Mouse (Mus musculus): ENCODE data around the gene Pax7.

The Pax7 gene

DNA sequence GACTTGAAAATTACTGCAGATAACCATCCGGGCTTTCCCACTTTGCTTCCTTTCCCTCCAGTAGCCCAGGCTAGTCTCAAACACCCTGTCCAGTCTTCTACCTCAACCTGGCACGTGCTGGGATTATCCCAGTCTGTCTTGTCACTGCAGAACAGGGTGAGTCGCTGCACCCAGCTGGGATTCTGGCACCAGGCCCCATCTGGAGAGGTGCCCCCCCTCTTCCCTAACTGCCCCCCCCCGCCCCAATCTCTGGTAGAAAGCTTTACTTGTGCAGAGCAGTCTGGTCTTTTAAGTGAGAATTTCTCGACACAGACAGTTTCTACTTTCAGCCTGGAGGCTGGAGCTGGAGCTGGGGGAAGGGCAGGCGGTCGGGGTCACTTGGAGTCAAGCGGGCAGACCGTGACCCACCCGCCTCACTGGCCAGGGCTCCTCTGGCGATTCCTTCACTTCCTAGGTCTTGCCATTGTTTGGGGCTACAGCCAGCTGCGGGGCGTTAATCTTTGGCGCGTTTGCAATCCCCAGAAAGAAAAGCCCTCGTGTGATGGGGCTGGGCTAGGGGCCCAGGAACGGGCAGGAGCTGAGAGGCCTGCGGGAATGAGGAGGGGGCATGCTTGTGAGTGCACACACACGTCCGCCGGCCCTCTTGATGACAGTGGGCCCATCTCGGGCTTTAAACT, 22.4 kb downstream of the Pax7 start:
- peak; percentile 71 for DNase-seq

DNA sequence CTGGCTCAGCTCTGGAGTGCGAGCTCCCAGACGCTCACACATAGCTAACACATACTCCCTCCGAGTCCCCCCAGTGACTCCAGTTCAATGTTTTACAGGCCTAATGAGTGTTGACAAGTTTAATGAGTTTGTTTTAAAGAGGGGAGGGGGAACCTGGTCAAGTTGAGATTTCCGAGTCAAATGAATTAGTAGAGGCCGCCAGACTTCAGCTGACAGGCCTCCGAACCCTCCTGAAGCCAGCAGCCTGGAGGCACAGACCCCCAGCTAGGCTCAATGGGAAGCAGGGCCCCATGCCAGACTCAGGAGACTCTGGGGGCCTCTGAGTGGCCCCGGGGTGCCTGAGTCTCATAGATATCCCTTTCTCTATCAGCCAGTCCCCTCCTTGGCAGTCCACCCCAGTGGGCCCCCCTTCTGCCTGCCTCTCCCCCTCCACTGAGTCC, 23.9 kb downstream of the Pax7 start:
- peak; percentile 84 for DNase-seq

DNA sequence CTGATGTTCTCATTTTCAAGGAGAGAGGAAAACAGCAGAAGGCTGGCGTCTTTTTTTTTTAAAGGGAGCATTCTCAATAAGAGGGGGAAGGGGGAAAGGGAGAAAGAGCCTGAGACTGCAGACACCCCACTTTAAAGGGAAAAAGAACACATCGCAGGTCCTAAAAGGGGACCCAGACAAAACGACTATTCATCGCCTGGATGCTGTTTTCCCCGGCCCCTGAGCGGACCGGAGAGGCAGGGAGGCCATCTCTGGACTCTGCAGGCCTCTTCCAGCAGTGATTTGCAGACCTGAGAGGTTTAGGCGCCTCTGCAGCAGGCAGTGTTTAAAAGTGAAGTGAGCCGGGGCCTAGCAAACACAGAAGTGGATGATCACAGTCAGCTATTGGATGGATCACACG, 25.5 kb downstream of the Pax7 start:
- no peak for DNase-seq

DNA sequence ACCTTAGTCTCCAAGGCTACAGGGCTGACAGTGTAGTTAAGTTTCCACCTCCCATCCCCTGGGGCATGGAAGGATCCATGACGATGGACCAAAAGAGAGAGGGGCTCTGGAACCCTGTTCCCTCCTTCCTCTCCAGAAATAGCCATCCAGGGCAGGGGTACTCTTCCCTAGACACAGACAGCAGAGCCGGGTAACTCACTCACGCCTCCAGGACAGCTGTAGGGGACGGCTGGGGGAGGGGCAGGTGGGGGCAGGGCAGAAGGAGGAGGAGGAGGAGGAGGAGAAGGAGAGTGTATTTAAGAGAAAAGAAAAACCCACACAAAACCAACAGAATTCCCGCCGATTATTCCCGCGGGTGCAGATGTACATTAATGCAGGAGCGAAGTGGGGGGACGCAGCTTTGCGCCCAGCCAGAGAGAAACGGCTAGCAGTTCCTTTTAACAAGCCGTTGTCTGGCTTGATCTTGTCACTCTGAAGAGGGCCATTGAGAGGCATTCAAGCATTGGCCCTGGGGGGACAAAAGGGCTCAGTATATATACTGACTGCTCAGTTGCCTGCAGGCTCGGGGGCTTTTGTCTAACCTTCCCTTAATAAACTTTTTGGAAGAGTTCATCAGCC, 26.0 kb downstream of the Pax7 start:
- DNase-seq, result peak; percentile 84

DNA sequence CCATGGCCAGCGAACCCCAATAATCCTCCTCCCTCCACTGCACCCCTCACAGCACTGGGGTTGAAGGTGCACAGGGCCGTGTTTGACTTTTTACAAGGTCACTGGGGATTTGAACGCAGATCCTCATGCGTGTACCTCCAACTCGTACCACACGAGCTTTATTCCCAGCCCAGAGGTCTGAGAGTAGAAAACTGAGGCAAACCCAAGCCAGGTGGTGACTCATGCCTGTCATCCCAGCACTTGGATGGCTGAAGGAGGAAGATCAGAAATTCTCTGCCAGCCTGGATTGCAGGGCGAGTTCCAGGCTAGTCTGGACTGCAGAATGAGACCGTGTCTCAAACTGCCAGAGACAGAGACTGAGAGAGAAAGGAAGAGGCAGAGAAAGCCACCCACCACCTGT, 28.4 kb downstream of the Pax7 start:
- DNase-seq, result no peak

DNA sequence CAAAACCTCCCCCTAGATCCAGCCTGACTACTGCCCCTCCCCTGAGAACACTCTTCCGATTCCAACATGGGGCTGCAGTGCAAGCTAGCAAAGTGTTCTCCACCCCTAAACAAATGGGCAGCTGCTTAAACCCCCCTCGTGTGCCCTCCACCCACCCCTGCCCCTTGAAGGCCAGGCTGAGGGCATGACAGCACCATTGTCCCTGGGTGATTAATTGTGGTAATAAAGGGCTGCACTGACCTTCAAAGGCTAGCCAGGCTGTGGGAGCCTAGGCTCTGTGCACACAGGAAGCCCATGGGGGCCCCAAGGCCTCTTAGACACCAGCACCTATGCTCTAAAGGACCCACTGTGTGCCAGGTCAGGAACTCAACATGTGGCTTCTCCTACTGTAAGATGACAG, 29.3 kb downstream of the Pax7 start:
- peak; percentile 71 for DNase-seq

DNA sequence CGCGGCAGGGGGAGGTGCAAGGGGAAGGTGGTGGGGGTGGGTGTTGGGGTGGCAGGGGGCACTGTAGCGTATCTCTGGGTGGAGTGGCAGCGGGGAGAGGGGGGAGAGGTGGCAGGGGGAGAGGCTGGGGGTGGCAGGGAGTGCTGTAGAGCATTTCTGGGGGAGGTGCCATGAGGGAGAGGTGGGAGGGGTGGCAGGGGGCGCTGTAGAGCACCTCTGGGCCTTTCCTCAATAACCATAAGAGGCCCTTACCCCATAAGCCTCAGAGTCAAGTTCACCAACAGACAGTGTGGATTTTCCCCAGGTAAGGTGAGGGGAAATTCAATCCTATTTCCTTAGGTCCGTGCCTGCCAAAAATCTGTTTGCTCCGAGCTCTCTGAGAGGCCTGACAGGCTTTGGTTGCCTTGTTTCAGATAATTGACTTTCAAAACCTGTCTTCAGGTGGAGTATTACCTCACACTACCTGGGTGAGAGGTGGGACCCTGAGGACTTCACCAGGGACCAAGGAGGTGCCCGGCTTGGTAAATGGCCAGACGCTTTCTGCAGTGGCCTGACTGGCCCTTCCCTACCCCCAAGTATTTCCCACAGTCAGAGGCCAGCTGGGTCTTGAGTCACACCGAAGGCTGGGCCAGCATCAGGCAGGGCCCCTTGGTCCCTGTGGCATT, 33.8 kb downstream of the Pax7 start:
- DNase-seq, result no peak

DNA sequence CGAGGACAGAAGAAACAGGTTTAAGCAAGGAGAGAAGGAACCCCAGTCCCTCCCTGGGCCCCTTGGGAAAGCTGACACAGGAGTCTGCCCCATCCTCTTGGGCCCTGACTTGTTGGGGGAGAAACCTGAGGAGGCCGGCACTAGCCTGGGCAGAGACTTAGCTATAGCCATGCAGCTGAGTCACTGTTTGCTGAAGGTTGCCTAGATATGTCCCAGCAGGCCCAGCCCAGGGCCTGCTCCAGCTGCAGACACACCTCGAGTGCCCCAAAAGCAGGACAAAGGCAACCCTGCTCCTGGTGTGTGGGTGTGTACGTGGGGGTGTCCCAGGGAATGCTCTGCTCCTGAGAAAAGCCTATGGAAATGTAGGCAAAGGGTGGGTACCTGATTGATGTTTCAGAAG, 36.0 kb downstream of the Pax7 start:
- no peak for DNase-seq

DNA sequence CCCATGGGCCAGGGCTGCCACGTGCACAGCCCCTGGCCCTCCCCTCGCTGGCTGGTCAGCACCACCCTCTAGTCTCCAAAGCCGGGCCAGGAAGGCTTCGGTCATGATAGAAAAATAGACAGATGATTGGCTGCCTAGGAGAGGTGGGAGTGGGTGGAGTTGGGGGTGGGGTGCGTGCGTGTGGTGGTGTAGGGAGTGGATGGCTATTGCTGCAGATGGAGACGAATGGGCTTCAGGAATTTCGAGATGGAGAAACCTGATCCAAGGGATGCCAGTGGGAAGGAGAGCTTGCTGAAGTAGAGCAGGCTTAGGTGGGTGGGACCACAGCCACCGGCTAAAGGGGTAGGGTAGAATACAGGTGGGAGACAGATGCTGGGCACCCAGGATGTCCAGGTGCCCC, 37.2 kb downstream of the Pax7 start:
- DNase-seq, result no peak

DNA sequence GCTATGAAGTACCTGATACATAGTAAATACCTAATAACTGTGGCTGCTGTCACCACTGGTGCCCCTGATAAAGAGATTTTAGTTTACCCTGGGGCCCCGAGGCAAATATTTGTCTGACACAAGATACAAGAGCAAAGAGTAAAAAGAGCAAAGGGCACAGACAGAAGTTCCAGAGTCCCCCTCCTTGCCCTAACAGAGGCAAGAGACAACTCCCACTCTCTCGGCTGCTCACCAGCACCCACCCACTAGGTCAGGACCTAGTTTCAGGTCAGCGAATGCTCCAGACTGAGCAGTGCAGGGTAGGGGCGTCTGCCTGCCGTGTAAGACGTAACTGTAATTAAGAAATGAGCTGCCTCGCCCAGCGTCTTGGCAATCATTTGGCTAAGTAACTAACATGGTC, 42.2 kb downstream of the Pax7 start:
- no peak for DNase-seq

DNA sequence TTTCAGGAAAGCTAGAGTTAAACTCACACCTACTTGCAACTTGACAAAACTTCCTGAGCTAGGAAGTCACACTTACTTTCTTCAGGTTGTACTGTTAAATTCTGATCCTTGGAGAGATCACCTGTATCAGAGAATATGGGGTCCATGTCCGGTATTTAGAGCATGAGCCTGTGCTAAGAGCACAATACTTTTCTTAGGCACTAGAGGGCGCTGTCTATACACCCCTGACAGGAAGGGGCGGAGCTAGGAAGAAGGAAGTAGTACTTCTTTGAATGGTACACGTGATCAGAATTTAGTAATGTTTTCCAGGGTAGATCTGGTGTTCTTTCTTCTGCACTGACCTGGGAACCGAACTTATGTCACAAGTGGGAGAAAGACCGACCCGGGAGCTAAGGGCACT, 43.6 kb downstream of the Pax7 start:
- DNase-seq, result peak; percentile 35

DNA sequence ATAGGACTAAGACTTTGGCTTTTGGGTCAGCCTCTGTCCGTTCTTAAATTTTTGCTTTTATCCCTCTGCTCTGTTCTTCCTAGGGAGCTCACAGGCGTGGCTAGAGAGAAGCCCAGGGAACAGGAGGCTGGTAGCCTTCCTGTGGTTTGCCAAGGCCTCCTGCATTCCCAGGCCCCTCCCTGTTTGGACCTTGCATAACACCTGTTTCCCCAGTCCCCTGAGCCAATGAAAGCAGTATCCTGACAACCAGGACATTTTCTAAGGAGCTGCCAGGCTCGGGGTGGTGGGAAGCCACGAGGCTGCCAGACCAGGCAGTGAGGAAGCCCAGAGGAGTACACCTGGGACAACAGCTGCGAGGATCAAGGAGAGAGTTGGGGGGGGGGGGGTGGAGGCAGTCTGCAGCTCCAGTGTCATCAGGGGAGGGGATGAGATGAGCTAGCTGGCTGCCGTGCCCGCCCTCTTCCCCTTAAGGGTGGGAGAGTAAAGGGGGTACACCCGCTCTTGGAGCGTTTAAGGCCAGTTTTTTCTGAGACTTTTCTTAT, 50.3 kb downstream of the Pax7 start:
- no peak for DNase-seq

DNA sequence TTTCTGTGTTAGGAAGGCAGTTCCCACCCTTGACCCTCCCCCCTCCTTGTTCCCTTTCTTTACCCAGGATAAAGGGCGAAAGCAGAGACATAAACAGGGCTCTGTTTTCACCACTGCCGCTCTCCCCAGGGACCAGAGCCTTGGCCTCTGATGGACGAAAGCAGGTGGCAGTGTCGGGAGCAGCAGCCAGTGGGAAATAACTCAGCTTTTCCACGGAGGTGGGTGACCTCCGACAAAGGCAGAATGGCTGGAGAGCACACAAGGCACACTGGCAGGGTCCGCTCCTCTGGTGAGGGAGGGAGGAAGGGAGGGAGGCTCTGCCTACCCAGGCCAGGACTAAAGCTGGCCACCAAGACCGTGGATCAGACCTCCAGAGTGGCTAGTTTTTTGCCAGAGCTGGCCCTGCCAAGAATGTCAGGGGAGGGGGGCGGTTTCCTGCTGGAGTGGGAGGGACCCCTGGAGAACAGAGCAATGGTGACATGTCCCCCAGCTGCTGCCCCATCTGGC, 62.1 kb downstream of the Pax7 start:
- DNase-seq, result peak; percentile 40

DNA sequence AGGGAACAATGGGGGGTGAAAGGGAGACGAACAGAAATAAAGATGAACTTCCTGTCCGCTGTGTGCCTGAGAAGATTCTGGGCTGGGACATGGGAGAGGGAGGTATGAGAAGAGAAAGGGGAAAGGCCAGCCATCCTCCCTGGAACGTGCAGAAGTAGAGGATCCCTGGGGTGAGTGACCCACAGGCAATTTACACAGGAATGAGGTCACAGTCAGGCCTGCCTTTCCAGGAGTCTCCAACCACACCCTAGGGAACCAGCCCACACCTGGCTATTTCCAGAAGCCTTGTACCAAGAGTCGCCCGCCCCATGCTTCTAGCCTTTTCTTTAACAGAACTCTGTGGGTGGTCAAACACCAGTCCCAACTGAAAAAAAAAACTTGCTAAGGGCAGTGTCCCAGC, 65.5 kb downstream of the Pax7 start:
- DNase-seq, result no peak

DNA sequence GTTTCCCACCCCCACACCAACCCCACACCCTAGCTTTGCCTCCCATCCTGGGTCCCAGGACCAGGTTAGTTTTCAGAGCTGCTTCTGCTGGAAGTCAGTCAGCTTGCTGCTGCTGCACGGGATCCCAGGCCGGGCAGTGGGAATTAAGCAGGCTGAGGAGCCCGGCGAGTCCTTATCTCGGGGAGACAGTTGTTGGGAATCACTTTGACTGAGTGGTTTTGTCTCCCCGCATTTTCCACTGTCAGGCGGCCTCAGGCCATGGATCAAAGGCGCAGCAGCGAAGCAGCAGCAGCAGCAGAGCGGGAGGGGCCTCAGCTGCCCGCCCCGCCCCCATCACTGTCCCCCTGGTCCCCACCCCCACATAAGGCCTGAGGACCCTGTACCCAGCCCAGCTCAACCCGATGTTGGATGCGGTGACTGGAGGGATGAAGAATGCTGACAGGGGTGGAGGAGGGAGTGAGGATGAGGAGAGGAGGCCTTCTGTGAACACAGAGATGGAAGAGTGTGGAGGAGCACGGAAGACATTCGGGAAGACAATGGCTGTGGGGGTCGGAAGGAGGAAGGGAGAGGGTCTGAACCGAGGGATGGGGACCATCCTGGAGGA, 66.1 kb downstream of the Pax7 start:
- DNase-seq, result peak; percentile 38

DNA sequence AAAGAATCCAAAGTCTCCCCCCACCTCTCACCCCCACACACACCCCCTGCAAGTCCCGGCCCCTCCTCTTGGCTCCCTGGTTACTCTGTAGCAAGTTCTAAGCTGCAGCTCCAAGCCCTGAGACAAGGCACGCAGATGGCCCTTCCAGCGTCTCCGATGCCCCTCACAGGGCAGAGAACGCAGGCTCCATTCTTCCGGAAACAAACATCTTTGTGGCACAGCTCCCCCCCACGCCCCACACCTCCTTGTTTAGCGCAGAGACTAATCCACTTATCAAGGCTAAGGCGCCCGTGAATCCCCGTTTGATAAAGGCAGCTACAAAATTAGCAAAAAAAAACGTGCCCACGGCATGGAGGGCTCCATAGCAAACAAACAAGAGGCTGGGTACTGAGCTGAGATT, 71.4 kb downstream of the Pax7 start:
- DNase-seq, result peak; percentile 64

DNA sequence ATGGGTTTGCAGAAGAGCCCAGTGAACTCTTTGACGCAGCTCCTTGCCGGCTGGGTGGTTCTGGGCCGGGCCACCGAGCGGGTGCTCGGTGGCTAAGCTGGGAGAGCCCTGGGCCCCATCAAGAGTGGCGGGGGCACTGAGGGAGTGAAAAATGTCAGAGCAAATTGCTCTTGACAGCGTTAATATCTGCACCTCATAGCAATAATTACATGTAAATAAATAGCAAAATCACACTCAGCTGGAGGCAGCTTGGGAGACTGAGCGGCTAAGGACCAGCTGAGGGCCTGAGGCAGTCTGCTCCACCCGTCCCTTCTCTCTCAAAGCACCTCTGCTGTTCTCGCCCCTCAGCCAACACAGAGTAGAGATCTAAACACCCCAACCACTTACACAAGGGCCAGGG, 72.6 kb downstream of the Pax7 start:
- peak; percentile 56 for DNase-seq

DNA sequence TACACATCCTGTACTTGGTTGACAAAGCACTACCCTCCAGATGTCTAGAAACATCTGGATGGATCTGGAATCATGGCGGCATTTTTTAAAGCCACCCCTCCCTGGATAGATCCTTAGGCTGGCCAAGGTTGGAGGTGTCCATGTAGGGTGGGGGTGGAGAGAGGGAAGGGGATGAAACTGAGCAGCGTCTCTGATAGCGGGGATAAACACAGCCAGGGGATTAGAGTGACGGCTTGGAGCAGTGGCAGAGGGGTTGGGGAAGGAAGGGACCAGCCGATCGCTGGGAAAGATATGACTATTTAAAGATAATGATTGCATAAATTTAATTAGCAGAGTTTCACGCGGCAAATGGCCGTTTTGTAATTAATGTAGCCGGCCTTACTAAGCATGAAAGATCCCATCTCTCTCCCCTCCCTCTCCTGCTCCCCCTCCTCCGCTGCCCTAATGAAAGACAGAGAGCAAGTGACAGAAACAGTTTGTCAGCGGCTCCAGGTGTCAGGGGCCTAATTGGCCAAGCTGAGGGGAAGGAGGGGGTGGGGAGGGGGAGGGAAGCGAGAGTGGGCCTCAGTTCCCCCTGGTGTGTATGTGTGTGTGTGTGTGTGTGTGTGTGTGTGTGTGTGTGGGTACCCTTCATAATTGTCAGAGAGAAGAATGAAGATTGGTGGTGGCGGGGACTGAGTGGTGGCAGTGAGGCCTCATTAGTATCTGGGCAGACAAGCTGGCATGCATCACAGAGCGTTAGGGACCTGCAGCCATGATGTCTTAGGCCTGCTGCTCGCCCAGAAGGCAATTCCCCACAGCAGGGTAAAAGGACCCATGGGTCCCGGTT, 74.6 kb downstream of the Pax7 start:
- peak; percentile 96 for DNase-seq

DNA sequence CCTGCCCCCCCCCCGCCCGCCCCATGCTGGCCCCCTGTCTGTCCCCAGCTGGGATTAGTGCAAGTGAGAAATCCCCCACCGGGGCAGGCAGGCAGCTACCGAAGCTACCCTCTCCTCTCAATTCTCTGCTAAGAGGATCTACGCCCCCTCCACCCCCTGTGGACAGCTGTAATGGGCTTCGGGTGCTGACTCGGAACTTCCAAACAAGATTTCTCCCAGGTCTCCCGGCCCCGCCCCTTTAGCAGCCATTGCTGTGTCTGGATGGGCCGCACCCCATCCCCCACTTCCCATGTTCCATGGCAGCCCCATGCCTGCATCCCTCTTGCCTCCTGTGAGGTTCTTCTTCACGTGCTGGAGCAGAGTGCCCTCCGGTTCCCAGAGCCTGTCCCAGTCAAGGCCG, 76.4 kb downstream of the Pax7 start:
- peak; percentile 73 for DNase-seq

DNA sequence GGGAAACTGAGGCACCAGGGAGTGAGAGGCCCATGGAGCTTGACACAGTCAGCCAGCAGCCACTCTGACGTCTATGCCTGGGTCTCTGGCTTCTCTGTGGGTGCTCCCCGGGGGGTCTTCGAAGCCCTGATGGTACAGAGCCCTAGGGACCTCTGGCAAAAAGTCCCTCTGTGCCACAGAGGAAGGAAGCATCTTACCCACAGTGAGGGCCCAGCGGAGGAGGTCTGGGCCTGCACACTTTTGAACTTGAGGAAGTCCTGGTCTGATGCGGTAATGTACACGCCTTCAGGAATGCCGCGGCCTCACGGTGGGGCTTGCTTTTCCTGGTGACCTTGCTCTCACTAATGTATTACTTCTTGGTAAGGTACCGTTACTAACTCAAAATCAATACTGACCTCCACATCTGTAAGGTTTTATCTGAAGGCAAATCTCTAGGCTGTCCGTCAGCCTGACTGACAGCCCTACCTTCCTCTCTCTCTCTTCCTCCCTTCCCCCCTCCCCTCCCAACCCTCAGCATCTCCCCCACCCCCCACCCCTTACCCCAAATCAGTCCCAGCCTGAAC, 79.1 kb downstream of the Pax7 start:
- no peak for DNase-seq

DNA sequence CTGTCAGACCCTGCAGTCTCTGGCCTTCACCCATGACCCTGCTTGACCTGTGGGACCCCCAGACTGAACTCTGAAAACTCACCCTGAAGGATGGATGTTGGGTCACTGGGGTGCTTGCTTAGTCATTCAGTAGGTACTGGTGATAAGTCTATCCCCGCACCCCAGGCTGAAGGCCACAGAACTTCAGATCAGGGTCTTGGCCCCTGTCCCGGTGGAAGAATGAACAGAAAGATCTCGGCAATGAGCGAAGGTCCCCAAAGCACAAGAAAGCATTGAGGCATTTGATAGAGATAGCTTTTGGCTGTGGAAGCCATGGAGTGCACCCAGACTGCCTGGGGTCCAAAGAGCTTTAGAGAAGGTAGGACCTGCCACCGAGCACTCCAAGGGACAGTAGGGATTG, 82.4 kb downstream of the Pax7 start:
- DNase-seq, result no peak

Data from retina, postnatal 1 day (tissue).